Mouse (Mus musculus) embryonic facial prominence, embryonic 13.5 days (tissue): ENCODE results near the gene Fars2. TPM values are rescaled to one million over a fixed set of nuclear protein-coding genes. Genes with fewer than 3 reads are reported as not detected.

Experiments
- ATAC-seq: fragments of 200-750 bp; cut with Nextera tagmentation; 2 replicates; pipeline ENCODE4 v1.8.0; 2017; ENCODE audit warnings: low read depth; ENCODE audit not compliant: insufficient number of reproducible peaks, insufficient read depth, low FRiP score, low TSS enrichment
- H3K27ac ChIP-seq: fragments of 300-500 bp; sonication (generic); 2 replicates; pipeline ENCODE4 v1.5.1; 2015; ENCODE audit warnings: moderate library complexity, mild to moderate bottlenecking, inconsistent platforms
- H3K27me3 ChIP-seq: fragments of 300-500 bp; sonication (generic); 2 replicates; pipeline ENCODE4 v1.6.1; 2015; ENCODE audit warnings: mild to moderate bottlenecking, inconsistent platforms
- H3K36me3 ChIP-seq: fragments of 300-500 bp; sonication (generic); 2 replicates; pipeline ENCODE4 v1.6.1; 2015; ENCODE audit warnings: mild to moderate bottlenecking, inconsistent platforms
- H3K4me1 ChIP-seq: fragments of 300-500 bp; sonication (generic); 2 replicates; pipeline ENCODE4 v1.6.1; 2015; ENCODE audit warnings: inconsistent platforms
- H3K4me2 ChIP-seq: fragments of 300-500 bp; sonication (generic); 2 replicates; pipeline ENCODE4 v1.6.1; 2015; ENCODE audit warnings: moderate library complexity, mild to moderate bottlenecking, inconsistent platforms
- H3K4me3 ChIP-seq: fragments of 300-500 bp; sonication (generic); 2 replicates; pipeline ENCODE4 v1.5.1; 2015; ENCODE audit warnings: mild to moderate bottlenecking, inconsistent platforms
- H3K9ac ChIP-seq: fragments of 300-500 bp; sonication (generic); 2 replicates; pipeline ENCODE4 v1.6.1; 2015; ENCODE audit warnings: mild to moderate bottlenecking, inconsistent platforms
- H3K9me3 ChIP-seq: fragments of 300-500 bp; sonication (generic); 2 replicates; pipeline ENCODE4 v1.6.1; 2016; ENCODE audit warnings: inconsistent platforms
- WGBS: fragments of 180-500 bp; shearing (Covaris S2); methylation state at CpG from one replicate; pipeline ENCODE4 v1.1.7; 2015; ENCODE audit warnings: mixed read lengths; 5-methylcytosine and 5-hydroxymethylcytosine counted together
- polyA plus RNA-seq: library from polyadenylated mRNA; unstranded; fragments of >200 nt; fragmentation: Nextera tagmentation; extraction: Ambion mirVana; gene quantifications from 2 replicates; pipeline ENCODE4 v1.2.1, GENCODE M21; 2015

Fars2 gene
- polyA plus RNA-seq, 1 experiment from 2014 or later = 34.6 TPM

DNA sequence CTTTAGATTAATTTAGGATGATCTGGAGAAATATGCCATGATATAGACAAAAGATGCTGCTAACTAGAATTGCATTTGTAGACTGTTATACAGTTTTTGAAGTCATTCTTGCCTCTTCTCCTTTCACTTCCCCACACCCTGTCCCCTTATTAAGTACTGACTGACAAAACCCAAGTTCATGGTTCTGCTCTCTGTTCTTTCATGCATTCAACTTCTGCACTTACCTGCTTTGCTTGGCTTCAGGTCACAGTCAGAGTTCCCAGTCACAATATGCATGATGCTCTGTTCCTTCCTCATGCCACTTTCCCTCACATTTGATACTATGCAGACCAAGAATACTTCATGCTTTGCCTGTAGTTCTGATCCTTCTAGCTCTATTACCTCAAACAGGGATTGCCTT, 105.5 kb downstream of the Fars2 start:
- Histone ChIP-seq H3K27ac (no peak overlapping the region), H3K4me2 (no peak overlapping the region), H3K36me3 (no peaks in the 10 kb centered on the region), H3K9ac (no peak overlapping the region), H3K4me1 (no peaks in the 10 kb centered on the region), H3K4me3 (no peak overlapping the region), H3K9me3 (no peaks in the 10 kb centered on the region), H3K27me3 (no peaks in the 10 kb centered on the region)
- no peak for ATAC-seq

DNA sequence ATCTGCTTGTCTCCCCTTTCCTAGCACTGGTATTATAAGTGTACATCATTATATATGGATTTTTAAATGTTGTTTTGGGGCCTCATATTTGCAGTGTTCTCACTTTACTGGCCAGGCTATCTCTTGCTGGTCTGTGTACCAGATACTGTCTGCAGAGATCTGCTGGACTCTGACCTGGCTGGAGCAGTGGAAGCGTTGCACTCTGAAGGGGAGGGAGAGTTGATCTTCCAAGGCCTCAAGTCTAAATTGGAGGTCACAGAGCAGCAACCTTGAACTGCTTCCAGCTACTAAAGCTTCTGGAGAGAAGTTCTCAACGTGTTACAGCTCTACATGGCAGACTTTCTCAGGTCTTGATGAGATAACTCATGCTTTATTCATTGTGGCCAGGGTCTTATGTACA, 107.2 kb downstream of the Fars2 start:
- Histone ChIP-seq H3K36me3 (no peaks in the 10 kb centered on the region), H3K9ac (no peak overlapping the region), H3K27ac (no peak overlapping the region), H3K9me3 (no peaks in the 10 kb centered on the region), H3K4me3 (no peak overlapping the region), H3K4me1 (no peaks in the 10 kb centered on the region), H3K4me2 (no peak overlapping the region), H3K27me3 (no peaks in the 10 kb centered on the region)
- ATAC-seq = no peak
- WGBS = 77% methylated on average over 2 of the region's 2 CpGs

GRCm38 (mm10) chr13:36242261-36242660, 125.0 kb downstream of the Fars2 start:
- no peaks in the 10 kb centered on the region for H3K9me3 ChIP-seq
- 70% methylated on average over 1 of the region's 1 CpGs for WGBS
- H3K4me2 ChIP-seq = no peak overlapping the region
- no peak overlapping the region for H3K27ac ChIP-seq
- H3K4me3 ChIP-seq = no peak overlapping the region
- no peaks in the 10 kb centered on the region for H3K27me3 ChIP-seq
- H3K4me1 ChIP-seq = no peaks in the 10 kb centered on the region
- no peak for ATAC-seq
- H3K36me3 ChIP-seq = no peaks in the 10 kb centered on the region
- no peak overlapping the region for H3K9ac ChIP-seq

- H3K4me2 ChIP-seq = no peak overlapping the region
- no peak overlapping the region for H3K4me3 ChIP-seq
- no peak overlapping the region for H3K27ac ChIP-seq
- H3K9ac ChIP-seq = no peak overlapping the region
- no peak for ATAC-seq
- H3K36me3 ChIP-seq = no peaks in the 10 kb centered on the region
- WGBS = 58% methylated on average over 3 of the region's 3 CpGs
- H3K9me3 ChIP-seq = no peaks in the 10 kb centered on the region
- H3K27me3 ChIP-seq = no peaks in the 10 kb centered on the region
- H3K4me1 ChIP-seq = no peaks in the 10 kb centered on the region
Observed at GRCm38 (mm10) chr13:36253936-36254335, 136.7 kb downstream of the Fars2 start.

DNA sequence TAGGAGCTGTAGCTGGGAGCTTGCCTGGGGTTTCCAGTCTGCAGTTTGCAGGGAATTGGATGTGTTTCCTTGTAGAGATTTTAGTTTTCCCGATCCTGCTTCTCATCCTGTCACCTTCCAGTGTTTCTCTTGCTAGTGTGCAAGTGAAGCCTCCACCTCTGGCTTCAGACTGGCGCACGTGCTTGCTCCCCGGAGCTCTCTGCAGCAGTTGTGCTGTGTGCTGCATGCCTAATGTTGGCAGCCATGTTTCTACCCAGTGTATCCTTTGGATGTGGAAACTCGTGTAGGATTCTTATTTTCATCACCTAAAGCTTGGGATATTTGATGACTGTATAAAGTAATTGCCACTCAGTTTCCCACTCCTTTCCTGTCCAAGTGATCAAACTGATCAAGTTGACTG, 140.0 kb downstream of the Fars2 start:
- Histone ChIP-seq H3K27ac (no peak overlapping the region), H3K4me2 (no peak overlapping the region), H3K9ac (no peak overlapping the region), H3K4me1 (no peaks in the 10 kb centered on the region), H3K36me3 (no peaks in the 10 kb centered on the region), H3K9me3 (peaks cover 11% of the 10 kb centered on the region; the same call in 1 of the 2 replicates), H3K27me3 (no peaks in the 10 kb centered on the region), H3K4me3 (no peak overlapping the region)
- no peak for ATAC-seq
- WGBS = 79% methylated on average over 5 of the region's 5 CpGs

DNA sequence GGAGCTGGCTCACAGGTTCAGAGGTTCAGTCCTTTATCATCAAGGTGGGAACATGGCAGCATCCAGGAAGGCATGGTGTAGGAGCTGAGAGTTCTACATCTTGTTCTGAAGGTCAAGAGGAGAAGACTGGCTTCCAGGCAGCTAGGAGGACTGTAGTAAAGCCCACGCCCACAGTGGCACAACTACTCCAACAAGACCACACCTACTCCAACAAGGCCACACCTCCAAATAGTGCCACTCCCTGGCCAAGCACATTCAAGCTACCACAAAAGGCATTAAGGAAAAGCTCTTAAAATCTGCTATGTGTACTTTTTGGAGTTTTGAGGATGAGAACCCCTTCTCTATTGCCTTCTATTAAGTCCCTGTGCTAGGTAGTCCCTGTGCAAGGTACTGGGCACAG, 142.5 kb downstream of the Fars2 start:
- Histone ChIP-seq H3K9me3 (peaks cover 11% of the 10 kb centered on the region; the same call in 1 of the 2 replicates), H3K27me3 (no peaks in the 10 kb centered on the region), H3K9ac (no peak overlapping the region), H3K27ac (no peak overlapping the region), H3K4me2 (no peak overlapping the region), H3K4me1 (no peaks in the 10 kb centered on the region), H3K4me3 (no peak overlapping the region), H3K36me3 (no peaks in the 10 kb centered on the region)
- WGBS = 96% methylated on average over 1 of the region's 1 CpGs
- ATAC-seq = no peak

- ATAC-seq = no peak
- WGBS = 79% methylated on average over 2 of the region's 2 CpGs
Observed at GRCm38 (mm10) chr13:36261299-36261698, 144.1 kb downstream of the Fars2 start.

GRCm38 (mm10) chr13:36263240-36264095, 146.3 kb downstream of the Fars2 start:
- no peak overlapping the region for H3K4me3 ChIP-seq
- H3K36me3 ChIP-seq = no peaks in the 10 kb centered on the region
- H3K9ac ChIP-seq = no peak overlapping the region
- H3K27me3 ChIP-seq = no peaks in the 10 kb centered on the region
- no peaks in the 10 kb centered on the region for H3K4me1 ChIP-seq
- ATAC-seq = no peak
- 66% methylated on average over 5 of the region's 5 CpGs for WGBS
- no peak overlapping the region for H3K4me2 ChIP-seq
- peaks cover 11% of the 10 kb centered on the region; the same call in 1 of the 2 replicates for H3K9me3 ChIP-seq
- H3K27ac ChIP-seq = no peak overlapping the region

More at GRCm38 (mm10) chr13:36261299-36261698, 144.1 kb downstream of the Fars2 start:
- no peak overlapping the region for H3K4me3 ChIP-seq
- no peaks in the 10 kb centered on the region for H3K36me3 ChIP-seq
- H3K4me1 ChIP-seq = no peaks in the 10 kb centered on the region
- no peaks in the 10 kb centered on the region for H3K27me3 ChIP-seq
- no peak overlapping the region for H3K27ac ChIP-seq
- no peak overlapping the region for H3K9ac ChIP-seq
- H3K9me3 ChIP-seq = peaks cover 11% of the 10 kb centered on the region; the same call in 1 of the 2 replicates
- no peak overlapping the region for H3K4me2 ChIP-seq

DNA sequence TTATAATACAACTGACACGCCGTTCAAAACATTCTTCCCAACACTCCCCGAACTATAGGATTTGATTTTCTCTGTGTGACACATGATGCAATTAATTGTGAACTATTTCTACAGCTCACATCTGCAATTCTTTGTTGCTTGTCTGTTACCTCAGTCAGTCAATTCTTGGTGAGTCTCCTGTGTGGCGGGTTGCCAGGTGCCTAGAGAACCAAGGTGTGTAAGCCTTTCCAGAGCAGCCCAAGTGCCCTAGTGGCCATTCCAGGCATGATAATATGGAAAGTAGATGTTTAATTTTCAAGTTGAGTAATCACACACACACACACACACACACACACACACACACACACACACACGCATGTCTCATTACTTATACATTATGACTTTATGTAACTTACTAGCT, 147.2 kb downstream of the Fars2 start:
- WGBS = 89% methylated on average over 5 of the region's 5 CpGs
- no peak overlapping the region for H3K9ac ChIP-seq

GRCm38 (mm10) chr13:36265342-36265744, 148.1 kb downstream of the Fars2 start:
- Histone ChIP-seq H3K4me1 (no peaks in the 10 kb centered on the region), H3K4me3 (no peak overlapping the region), H3K27ac (no peak overlapping the region), H3K9ac (no peak overlapping the region), H3K36me3 (no peaks in the 10 kb centered on the region), H3K27me3 (no peaks in the 10 kb centered on the region), H3K9me3 (peaks cover 4% of the 10 kb centered on the region; the same call in 1 of the 2 replicates), H3K4me2 (no peak overlapping the region)
- ATAC-seq = no peak
- 79% methylated on average over 3 of the region's 3 CpGs for WGBS

More for the DNA sequence above, 147.2 kb downstream of the Fars2 start:
- no peak for ATAC-seq
- Histone ChIP-seq H3K36me3 (no peaks in the 10 kb centered on the region), H3K9me3 (peaks cover 11% of the 10 kb centered on the region; the same call in 1 of the 2 replicates), H3K4me2 (no peak overlapping the region), H3K27me3 (no peaks in the 10 kb centered on the region), H3K27ac (no peak overlapping the region), H3K4me1 (no peaks in the 10 kb centered on the region), H3K4me3 (no peak overlapping the region)

DNA sequence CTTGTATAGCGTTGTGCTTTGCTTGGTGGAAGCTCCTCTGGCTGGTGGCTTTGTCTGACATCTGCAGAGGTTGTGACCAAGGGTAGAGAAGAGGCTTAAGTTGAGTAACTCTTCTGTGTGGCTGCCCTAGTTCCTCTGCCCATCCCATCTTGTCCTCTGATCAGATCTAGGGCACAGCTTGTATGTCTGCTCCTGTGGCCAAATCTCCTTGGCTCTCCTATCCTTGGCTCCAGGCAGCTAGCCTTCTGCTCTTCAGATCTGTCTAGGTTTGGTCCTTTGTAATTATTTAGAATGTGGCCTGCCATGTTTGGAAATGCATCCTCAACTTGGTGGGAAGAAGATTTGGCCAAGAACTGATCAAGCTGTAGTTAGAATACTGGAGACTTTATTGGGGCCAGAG, 150.2 kb downstream of the Fars2 start:
- H3K27ac ChIP-seq = no peak overlapping the region
- no peaks in the 10 kb centered on the region for H3K9me3 ChIP-seq
- no peak overlapping the region for H3K9ac ChIP-seq
- 92% methylated on average over 1 of the region's 1 CpGs for WGBS
- no peak for ATAC-seq
- no peak overlapping the region for H3K4me2 ChIP-seq
- H3K36me3 ChIP-seq = no peaks in the 10 kb centered on the region
- H3K4me1 ChIP-seq = no peaks in the 10 kb centered on the region
- H3K27me3 ChIP-seq = no peaks in the 10 kb centered on the region
- H3K4me3 ChIP-seq = no peak overlapping the region

DNA sequence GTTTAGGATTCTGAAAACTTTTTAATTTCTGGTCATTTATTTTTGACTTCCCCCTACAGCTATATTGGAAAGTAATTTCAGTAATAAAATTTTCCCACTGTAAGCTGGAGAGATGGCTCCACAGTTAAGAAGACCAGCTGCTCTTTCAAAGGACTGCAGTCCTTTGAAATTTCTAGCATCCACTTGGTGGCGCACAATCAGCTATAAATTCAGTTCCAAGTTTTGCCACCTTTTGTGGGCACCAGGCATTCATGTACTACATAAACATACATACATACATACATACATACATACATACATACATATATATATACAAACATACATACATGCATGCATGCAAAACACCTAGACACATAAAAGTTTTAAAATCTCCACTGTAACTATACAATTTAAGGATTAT, 153.7 kb downstream of the Fars2 start:
- Histone ChIP-seq H3K4me1 (no peaks in the 10 kb centered on the region), H3K27me3 (no peaks in the 10 kb centered on the region), H3K36me3 (no peaks in the 10 kb centered on the region), H3K9ac (no peak overlapping the region), H3K4me3 (no peak overlapping the region), H3K4me2 (no peak overlapping the region), H3K9me3 (no peaks in the 10 kb centered on the region), H3K27ac (no peak overlapping the region)
- no peak for ATAC-seq
- WGBS = 89% methylated on average over 1 of the region's 1 CpGs
